Mouse (Mus musculus): Measurements from ENCODE around the gene Pmvk.

GRCm38 (mm10) chr3:89408448-89408847 lies 45.9 kb upstream of the Pmvk start:
- no peak for TF ChIP-seq EP300 (IDR thresholded peaks at IDR 0.05; ENCODE audit: insufficient read depth, low read depth, low read length)
- TF ChIP-seq CTCF (IDR thresholded peaks at IDR 0.05), result no peak
